Comparison of ENCODE assay signal across 9 mouse cellular contexts in the genomic region with DNA sequence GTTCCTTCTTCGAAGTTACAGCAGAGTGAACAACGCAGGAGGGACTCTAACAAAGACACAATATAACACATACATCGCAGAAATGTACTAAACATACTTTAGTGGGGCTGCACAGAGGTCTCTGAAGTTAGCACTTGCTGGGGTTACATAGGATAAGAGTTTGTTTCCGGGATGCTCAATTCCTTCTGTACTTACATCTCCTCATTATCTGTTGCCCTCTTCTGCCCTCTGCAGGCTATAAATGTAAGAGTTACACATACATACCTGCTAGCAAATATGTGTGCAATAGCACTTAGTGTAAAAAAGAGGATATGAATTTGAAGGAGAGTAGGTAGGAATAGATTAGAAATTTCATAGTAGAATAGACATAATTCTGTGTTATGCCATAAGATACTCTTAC. TPM values are rescaled to one million over a fixed set of nuclear protein-coding genes. Genes with fewer than 3 reads are reported as not detected.
DNase-seq lines count a peak whose midpoint lies in the region; ATAC-seq and TF ChIP-seq lines count a peak whose summit lies in the region.
"Had no signal": no experiment of that assay in that cellular context is flagged by ENCODE, and none has a peak within 500 bp of the region (broad histone marks: within the 10 kb centered on the region; RNA-seq: fewer than 3 reads in every experiment).

No protein-coding gene starts in this region.

- H3K27ac ChIP-seq in gastrocnemius, adult 2 months = no peak overlapping the region
- H3K27ac ChIP-seq in forebrain, embryonic 15.5 days (replicated peaks) = no peak overlapping the region
- no peak overlapping the region for H3K27ac ChIP-seq in midbrain, embryonic 15.5 days

- H3K36me3 ChIP-seq in forebrain, embryonic 15.5 days = no peaks in the 10 kb centered on the region
- no peaks in the 10 kb centered on the region for H3K36me3 ChIP-seq in midbrain, embryonic 15.5 days (replicated peaks)
- H3K36me3 ChIP-seq: G1E had no signal

- peak; percentile 67 for TF ChIP-seq CTCF in gastrocnemius, adult 2 months (IDR thresholded peaks at IDR 0.05)

- H3K4me2 ChIP-seq in forebrain, embryonic 15.5 days (replicated peaks) = no peak overlapping the region
- H3K4me2 ChIP-seq in midbrain, embryonic 15.5 days = no peak overlapping the region

- H3K9me3 ChIP-seq in forebrain, embryonic 15.5 days = no peaks in the 10 kb centered on the region
- H3K9me3 ChIP-seq in midbrain, embryonic 15.5 days = no peaks in the 10 kb centered on the region
- H3K9me3 ChIP-seq: G1E had no signal

- DNase-seq in gastrocnemius, adult 2 months = no peak
- no peak for DNase-seq in gastrocnemius, postnatal 10 days
- peak; percentile 88 for DNase-seq in 3T3-L1 (ENCODE audit: low read depth, low spot score)
- peak; percentile 22 for DNase-seq in brain, embryonic 18.5 days (ENCODE audit: low read depth, low spot score)
- DNase-seq in large intestine, adult 2 months (ENCODE audit: low read depth, low spot score) = peak; percentile 18
- DNase-seq in thymus, postnatal 14 days = peak; percentile 52

- H3K9ac ChIP-seq in forebrain, embryonic 15.5 days (replicated peaks) = no peak overlapping the region
- H3K9ac ChIP-seq in midbrain, embryonic 15.5 days = no peak overlapping the region

- peak; percentile 80 for ATAC-seq in forebrain, embryonic 15.5 days (replicated peaks)
- peak; percentile 88 for ATAC-seq in midbrain, embryonic 15.5 days (replicated peaks)

- WGBS in forebrain, embryonic 15.5 days = 45% methylated on average over 4 of the region's 4 CpGs
- 41% methylated on average over 4 of the region's 4 CpGs for WGBS in large intestine, adult 2 months
- WGBS in midbrain, embryonic 15.5 days = 49% methylated on average over 4 of the region's 4 CpGs

- H3K4me3 ChIP-seq in gastrocnemius, adult 2 months = no peak overlapping the region
- H3K4me3 ChIP-seq in forebrain, embryonic 15.5 days = no peak overlapping the region
- H3K4me3 ChIP-seq in midbrain, embryonic 15.5 days = no peak overlapping the region

- H3K27me3 ChIP-seq in forebrain, embryonic 15.5 days = no peaks in the 10 kb centered on the region
- no peaks in the 10 kb centered on the region for H3K27me3 ChIP-seq in midbrain, embryonic 15.5 days (replicated peaks)

- intact Hi-C loops in gastrocnemius, adult 2 months (cut with DNase I) = loop anchor here (5.0 kb wide), 1 partner anchor 89 kb away; no protein-coding TSS in a partner anchor

- H3K4me1 ChIP-seq in forebrain, embryonic 15.5 days = no peaks in the 10 kb centered on the region
- H3K4me1 ChIP-seq in midbrain, embryonic 15.5 days = no peaks in the 10 kb centered on the region

RNA-seq across cellular contexts. Expression of a gene that starts 44.4 kb away (rescaled TPM):
- total RNA-seq in gastrocnemius, adult 2 months (2021) = 10 to 100 TPM in 1 of 2 experiments, 1 to 10 TPM in 1; 8.0 to 13.5 TPM
- 10 to 100 TPM; 36.3 to 49.2 TPM for total RNA-seq in gastrocnemius, postnatal 10 days (2021)
- polyA plus RNA-seq in forebrain, embryonic 15.5 days (2015; fragmentation: Nextera tagmentation; extraction: Ambion mirVana) = 31.5 and 34.8 TPM in 2 replicates
- 19.0 and 33.6 TPM in 2 replicates for polyA plus RNA-seq in large intestine, adult 2 months (2012; rRNA removed)
- 18.8 and 19.0 TPM in 2 replicates for polyA plus RNA-seq in midbrain, embryonic 15.5 days (2015; fragmentation: Nextera tagmentation; extraction: Ambion mirVana)

Comparison
In these comparisons a context has a peak if more than half of its experiments do, and no peak if none do; other contexts are left out.
1. DNase-seq: peak in 3T3-L1 (single experiment), brain, embryonic 18.5 days (single experiment), large intestine, adult 2 months (single experiment) and thymus, postnatal 14 days (single experiment); none in gastrocnemius, adult 2 months (single experiment) and gastrocnemius, postnatal 10 days (single experiment).